Mouse (Mus musculus) G1E (cell line): ENCODE measurements around the gene Cabp2. TPM values are rescaled to one million over a fixed set of nuclear protein-coding genes. Genes with fewer than 3 reads are reported as not detected.
"Not testable (repeated sequence)": the region's sequence is repeated elsewhere in the genome, so short reads cannot be mapped to it uniquely, and the experiment has no call there.

ENCODE experiments used
- ATAC-seq: 2 replicates; pipeline ENCODE4 v1.8.0; 2016; ENCODE audit warnings: mild to moderate bottlenecking; ENCODE audit not compliant: insufficient number of reproducible peaks, poor library complexity, low FRiP score, severe bottlenecking; ENCODE audit errors: extremely low read depth
- DNase-seq: peaks from one replicate; pipeline ENCODE4 v3.0.0; 2012; ENCODE audit warnings: low spot score
- H3K27me3 ChIP-seq: 2 replicates; pipeline ENCODE4 v1.6.1; 2012; ENCODE audit warnings: mild to moderate bottlenecking, low read length, inconsistent platforms; ENCODE audit not compliant: insufficient read depth
- H3K36me3 ChIP-seq: replicated peaks from 2 replicates; pipeline ENCODE3; 2012; ENCODE audit warnings: mild to moderate bottlenecking, inconsistent platforms
- H3K4me1 ChIP-seq: 2 replicates; pipeline ENCODE4 v1.6.1; 2012; ENCODE audit warnings: low read depth, low read length, inconsistent platforms, mixed read lengths; ENCODE audit not compliant: insufficient read depth
- H3K4me3 ChIP-seq: 2 replicates; pipeline ENCODE4 v1.5.1; 2012; ENCODE audit warnings: low read depth, mild to moderate bottlenecking, inconsistent platforms, low read length, moderate library complexity, mixed read lengths
- H3K9me3 ChIP-seq: replicated peaks from 2 replicates; pipeline ENCODE4 v1.6.1; 2012; ENCODE audit warnings: inconsistent platforms
- CTCF ChIP-seq: IDR thresholded peaks from 2 replicates; pipeline ENCODE4 v1.5.1; 2012; ENCODE audit warnings: low read depth, low read length, inconsistent platforms, mixed read lengths
- GATA1 ChIP-seq: IDR thresholded peaks from 2 replicates; pipeline ENCODE4 v1.6.1; 2012; ENCODE audit warnings: borderline replicate concordance, low read length, inconsistent platforms, mixed read lengths
- GATA2 ChIP-seq: IDR thresholded peaks from 2 replicates; pipeline ENCODE4 v1.6.1; 2012; ENCODE audit warnings: low read depth, low read length, inconsistent platforms, borderline replicate concordance
- POLR2AphosphoS5 ChIP-seq: IDR thresholded peaks from 2 replicates; pipeline ENCODE4 v1.6.1; 2012; ENCODE audit warnings: low read depth, low read length, inconsistent platforms; ENCODE audit not compliant: insufficient replicate concordance
- TAL1 ChIP-seq: conservative IDR thresholded peaks from 2 replicates; pipeline ENCODE4 v1.6.1; 2012; ENCODE audit warnings: low read depth, low read length, inconsistent platforms, mixed read lengths
- polyA plus RNA-seq: library from polyadenylated mRNA; stranded (reverse); fragments of >175 nt; gene quantifications from 2 replicates; pipeline ENCODE4 v1.2.3, GENCODE M21; 2012
- total RNA-seq, 2 experiments: library from RNA; stranded (forward) in 1 of 2; stranded (reverse) in 1 of 2; fragments of 200-1000 nt in 1 of 2; fragments of >200 nt in 1 of 2; fragmentation: Nextera tagmentation in 1 of 2; gene quantifications; 2 replicates each; pipeline ENCODE4 v1.2.3; 2014 to 2017

The Cabp2 gene
- total and polyA plus RNA-seq, 3 experiments, result not detected

DNA sequence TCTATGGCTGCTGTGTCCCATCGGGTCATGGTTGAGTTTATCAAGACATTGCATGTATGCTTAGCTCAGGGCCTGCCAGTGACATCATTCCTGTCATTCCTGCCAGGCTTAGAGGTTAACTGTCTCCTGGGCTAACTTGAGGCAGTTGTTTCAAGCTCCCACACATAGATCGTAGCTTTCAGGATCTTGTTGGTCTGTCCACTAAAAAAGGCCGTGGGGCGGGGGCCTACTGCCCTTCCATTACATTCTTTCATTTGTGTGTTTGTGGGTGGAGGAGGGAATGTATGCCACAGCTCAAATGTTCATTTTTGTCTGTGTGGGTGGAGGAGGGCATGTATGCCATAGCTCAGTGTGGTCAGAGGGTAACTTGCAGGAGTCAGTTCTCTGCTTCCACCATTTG is 48.7 kb downstream of the Cabp2 start:
- Histone ChIP-seq H3K4me1 (peaks cover 30% of the 10 kb centered on the region), H3K9me3 (no peaks in the 10 kb centered on the region), H3K4me3 (no peak overlapping the region), H3K27me3 (no peaks in the 10 kb centered on the region), H3K36me3 (peaks cover 62% of the 10 kb centered on the region)
- TF ChIP-seq CTCF (no peak), GATA2 (no peak), TAL1 (no peak), GATA1 (no peak), POLR2AphosphoS5 (no peak)
- DNase-seq, result no peak
- ATAC-seq, result no peak

DNA sequence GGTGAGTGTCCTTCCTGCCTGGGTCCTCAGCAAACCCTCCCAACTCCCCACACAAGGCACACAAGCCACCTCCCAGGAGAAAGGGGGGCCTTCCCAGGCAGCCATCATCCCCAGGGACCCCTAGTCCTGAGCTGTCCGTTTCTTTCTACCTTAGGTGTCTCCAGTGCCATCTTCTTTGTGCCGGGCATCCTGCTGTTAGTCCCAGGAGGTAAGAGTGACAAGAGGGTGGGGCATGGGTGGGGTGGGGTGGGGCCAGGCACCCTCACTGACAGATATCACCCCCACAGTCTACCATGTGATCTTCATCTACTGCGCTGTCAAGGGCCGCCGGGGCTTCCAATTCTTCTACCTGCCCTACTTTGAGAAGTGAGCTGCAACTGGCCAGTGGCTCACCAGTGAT is 49.7 kb downstream of the Cabp2 start:
- Histone ChIP-seq H3K4me1 (peaks cover 32% of the 10 kb centered on the region), H3K4me3 (no peak overlapping the region; the same call in 1 of the 2 replicates), H3K9me3 (no peaks in the 10 kb centered on the region), H3K27me3 (no peaks in the 10 kb centered on the region), H3K36me3 (peaks cover 62% of the 10 kb centered on the region)
- TF ChIP-seq GATA1 (no peak), POLR2AphosphoS5 (no peak), TAL1 (no peak), CTCF (no peak), GATA2 (no peak)
- DNase-seq (no peak), ATAC-seq (no peak)

DNA sequence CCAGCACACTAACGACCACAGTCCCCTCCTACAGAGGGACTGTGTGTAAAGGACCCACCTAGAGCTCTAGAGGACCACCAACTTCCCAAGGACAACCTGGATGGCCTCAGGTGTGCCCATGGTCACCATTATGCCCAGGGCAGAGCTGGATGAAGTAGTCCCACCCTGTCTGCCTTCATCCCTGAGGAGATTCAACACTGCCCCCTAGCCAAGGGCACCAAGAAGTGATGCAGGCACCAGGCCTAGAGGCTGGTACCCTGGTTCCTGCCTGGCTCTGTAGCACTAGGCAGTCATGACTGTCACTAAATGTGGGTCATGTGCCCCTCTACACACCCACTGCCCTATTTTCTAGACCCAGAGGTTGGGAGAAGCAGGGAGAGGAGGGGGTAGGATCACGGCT is 50.4 kb downstream of the Cabp2 start:
- DNase-seq (no peak), ATAC-seq (no peak)
- Histone ChIP-seq H3K9me3 (no peaks in the 10 kb centered on the region), H3K4me3 (no peak overlapping the region), H3K36me3 (peaks cover 62% of the 10 kb centered on the region), H3K4me1 (peaks cover 28% of the 10 kb centered on the region), H3K27me3 (no peaks in the 10 kb centered on the region)
- TF ChIP-seq TAL1 (no peak), POLR2AphosphoS5 (no peak), GATA1 (no peak), GATA2 (no peak), CTCF (no peak)

- Histone ChIP-seq H3K4me1 (peaks cover 21% of the 10 kb centered on the region), H3K9me3 (no peaks in the 10 kb centered on the region), H3K4me3 (no peak overlapping the region), H3K36me3 (peaks cover 40% of the 10 kb centered on the region), H3K27me3 (peaks cover 16% of the 10 kb centered on the region)
- ATAC-seq, result no peak
- DNase-seq, result no peak
- TF ChIP-seq GATA1 (no peak), GATA2 (no peak), TAL1 (no peak), POLR2AphosphoS5 (no peak), CTCF (no peak)
These were observed 53.0 kb downstream of the Cabp2 start for GRCm38 (mm10) chr19:4134354-4134753.

GRCm38 (mm10) chr19:4135229-4135962 is 54.0 kb downstream of the Cabp2 start:
- not testable (repeated sequence) for ATAC-seq

GRCm38 (mm10) chr19:4135963-4136345 is 54.6 kb downstream of the Cabp2 start:
- H3K4me3 ChIP-seq, H3K9me3 ChIP-seq, ATAC-seq, DNase-seq: not testable (repeated sequence)
- Histone ChIP-seq H3K4me1 (peaks cover 16% of the 10 kb centered on the region), H3K36me3 (peaks cover 24% of the 10 kb centered on the region), H3K27me3 (peaks cover 32% of the 10 kb centered on the region)

More at GRCm38 (mm10) chr19:4135229-4135962, 54.0 kb downstream of the Cabp2 start:
- not testable (repeated sequence) for H3K4me3 ChIP-seq, H3K9me3 ChIP-seq, DNase-seq
- peaks cover 21% of the 10 kb centered on the region for H3K4me1 ChIP-seq
- H3K27me3 ChIP-seq, result peaks cover 27% of the 10 kb centered on the region
- H3K36me3 ChIP-seq, result peaks cover 29% of the 10 kb centered on the region

DNA sequence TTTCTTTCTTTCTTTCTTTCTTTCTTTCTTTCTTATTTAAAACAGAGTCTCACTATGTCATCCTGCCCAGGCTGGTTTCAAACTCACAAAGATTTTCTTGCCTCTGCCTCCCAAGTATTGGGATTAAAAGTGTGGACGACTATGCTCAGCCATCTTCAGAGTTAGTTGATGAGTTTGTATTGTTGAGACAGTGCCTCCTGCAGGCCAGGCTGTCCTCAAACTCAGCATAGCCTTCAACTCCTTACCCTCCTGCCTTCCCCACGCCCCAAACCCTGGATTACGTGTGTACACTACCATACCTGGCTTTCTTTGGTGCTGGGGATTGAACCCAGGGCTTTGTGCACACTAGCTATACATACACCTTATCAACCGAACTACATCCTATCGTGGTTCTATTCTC is 55.1 kb downstream of the Cabp2 start:
- TF ChIP-seq TAL1 (no peak), CTCF (no peak), POLR2AphosphoS5 (no peak), GATA2 (no peak), GATA1 (no peak)
- Histone ChIP-seq H3K4me3 (no peak overlapping the region), H3K4me1 (peaks cover 11% of the 10 kb centered on the region), H3K9me3 (no peaks in the 10 kb centered on the region), H3K27me3 (peaks cover 36% of the 10 kb centered on the region), H3K36me3 (peaks cover 19% of the 10 kb centered on the region)
- ATAC-seq, result no peak
- no peak for DNase-seq
